Mouse (Mus musculus) kidney, embryonic 16.5 days (tissue): ENCODE data around the gene Rab33b. TPM values are rescaled to one million over a fixed set of nuclear protein-coding genes. Genes with fewer than 3 reads are reported as not detected.

Experiments used
- ATAC-seq: fragments of 200-750 bp; cut with Nextera tagmentation; 2 replicates; pipeline ENCODE4 v1.8.0; 2017; ENCODE audit warnings: moderate TSS enrichment; ENCODE audit not compliant: low FRiP score, low TSS enrichment
- H3K27ac ChIP-seq: fragments of 300-500 bp; sonication (generic); 2 replicates; pipeline ENCODE4 v1.5.1; 2014; ENCODE audit warnings: low read length
- H3K27me3 ChIP-seq: fragments of 300-500 bp; sonication (generic); 2 replicates; pipeline ENCODE4 v1.6.1; 2014; ENCODE audit warnings: low read length, control low read depth, mixed read lengths; ENCODE audit not compliant: insufficient read depth
- H3K36me3 ChIP-seq: fragments of 300-500 bp; sonication (generic); 2 replicates; pipeline ENCODE4 v1.6.1; 2014; ENCODE audit warnings: low read length, control low read depth, mixed read lengths; ENCODE audit not compliant: insufficient read depth
- H3K4me1 ChIP-seq: fragments of 300-500 bp; sonication (generic); 2 replicates; pipeline ENCODE4 v1.6.1; 2014; ENCODE audit warnings: low read length, control low read depth, mixed read lengths; ENCODE audit not compliant: insufficient read depth
- H3K4me2 ChIP-seq: fragments of 300-500 bp; sonication (generic); replicated peaks from 2 replicates; pipeline ENCODE4 v1.6.1; 2014; ENCODE audit warnings: low read depth, low read length
- H3K4me3 ChIP-seq: fragments of 300-500 bp; sonication (generic); 2 replicates; pipeline ENCODE4 v1.5.1; 2014; ENCODE audit warnings: mild to moderate bottlenecking, low read length
- H3K9ac ChIP-seq: fragments of 300-500 bp; sonication (generic); replicated peaks from 2 replicates; pipeline ENCODE4 v1.6.1; 2014; ENCODE audit warnings: low read length
- H3K9me3 ChIP-seq: fragments of 300-500 bp; sonication (generic); 2 replicates; pipeline ENCODE4 v1.6.1; 2016; ENCODE audit warnings: low read length, control low read depth
- WGBS: fragments of 180-500 bp; shearing (Covaris S2); extraction: QIAGEN DNeasy Blood & Tissue Kit; methylation state at CpG from one replicate; pipeline ENCODE4 v1.1.7; 2014; 5-methylcytosine and 5-hydroxymethylcytosine counted together
- polyA plus RNA-seq: library from polyadenylated mRNA; unstranded; fragments of >200 nt; fragmentation: Nextera tagmentation; extraction: Ambion mirVana; gene quantifications from 2 replicates; pipeline ENCODE4 v1.2.1, GENCODE M21; 2015

The Rab33b gene
- polyA plus RNA-seq, 1 experiment from 2014 or later, result 23.2 TPM

- H3K36me3 ChIP-seq, result no peaks in the 10 kb centered on the region
- H3K9ac ChIP-seq, result peak overlapping the region; percentile 90; the same call in 1 of the 2 replicates
- H3K27me3 ChIP-seq, result no peaks in the 10 kb centered on the region
- 43% methylated on average over 4 of the region's 4 CpGs for WGBS
- no peak for ATAC-seq
- H3K4me3 ChIP-seq, result peak overlapping the region; percentile 76
- no peaks in the 10 kb centered on the region for H3K9me3 ChIP-seq
- peaks cover 18% of the 10 kb centered on the region for H3K4me1 ChIP-seq
- no peak overlapping the region for H3K27ac ChIP-seq
- peak overlapping the region; percentile 96 for H3K4me2 ChIP-seq
Observed at GRCm38 (mm10) chr3:51485347-51485746, 1.6 kb downstream of the Rab33b start.

GRCm38 (mm10) chr3:51486491-51487195 is 2.9 kb downstream of the Rab33b start:
- no peak for ATAC-seq
- WGBS, result 88% methylated on average over 4 of the region's 4 CpGs
- Histone ChIP-seq H3K4me2 (no peak overlapping the region), H3K9me3 (no peaks in the 10 kb centered on the region), H3K4me1 (peaks cover 18% of the 10 kb centered on the region), H3K9ac (no peak overlapping the region), H3K27me3 (no peaks in the 10 kb centered on the region), H3K36me3 (no peaks in the 10 kb centered on the region), H3K4me3 (no peak overlapping the region), H3K27ac (no peak overlapping the region)

- no peak overlapping the region for H3K4me2 ChIP-seq
- H3K4me1 ChIP-seq, result peaks cover 6% of the 10 kb centered on the region
- WGBS, result 88% methylated on average over 7 of the region's 7 CpGs
- no peak overlapping the region for H3K27ac ChIP-seq
- H3K4me3 ChIP-seq, result no peak overlapping the region
- ATAC-seq, result no peak
- no peaks in the 10 kb centered on the region for H3K9me3 ChIP-seq
- no peaks in the 10 kb centered on the region for H3K27me3 ChIP-seq
- peaks cover 17% of the 10 kb centered on the region for H3K36me3 ChIP-seq
- H3K9ac ChIP-seq, result no peak overlapping the region
Observed at GRCm38 (mm10) chr3:51490088-51490753, 6.5 kb downstream of the Rab33b start.

GRCm38 (mm10) chr3:51493272-51493838 is 9.6 kb downstream of the Rab33b start:
- no peak for ATAC-seq
- no peak overlapping the region for H3K27ac ChIP-seq
- no peaks in the 10 kb centered on the region for H3K4me1 ChIP-seq
- no peak overlapping the region for H3K4me3 ChIP-seq
- H3K27me3 ChIP-seq, result no peaks in the 10 kb centered on the region
- H3K9ac ChIP-seq, result no peak overlapping the region
- 87% methylated on average over 13 of the region's 13 CpGs for WGBS
- no peak overlapping the region for H3K4me2 ChIP-seq
- peaks cover 22% of the 10 kb centered on the region for H3K36me3 ChIP-seq
- H3K9me3 ChIP-seq, result no peaks in the 10 kb centered on the region

GRCm38 (mm10) chr3:51494466-51494865 is 10.7 kb downstream of the Rab33b start:
- WGBS, result 77% methylated on average over 2 of the region's 2 CpGs

GRCm38 (mm10) chr3:51495646-51496045 is 11.9 kb downstream of the Rab33b start:
- Histone ChIP-seq H3K9me3 (no peaks in the 10 kb centered on the region), H3K9ac (no peak overlapping the region), H3K36me3 (peaks cover 22% of the 10 kb centered on the region), H3K4me1 (no peaks in the 10 kb centered on the region), H3K4me2 (no peak overlapping the region), H3K4me3 (no peak overlapping the region), H3K27ac (no peak overlapping the region), H3K27me3 (no peaks in the 10 kb centered on the region)
- ATAC-seq, result no peak
- 89% methylated on average over 9 of the region's 9 CpGs for WGBS

More at GRCm38 (mm10) chr3:51494466-51494865, 10.7 kb downstream of the Rab33b start:
- Histone ChIP-seq H3K9ac (no peak overlapping the region), H3K4me3 (no peak overlapping the region), H3K27me3 (no peaks in the 10 kb centered on the region), H3K36me3 (peaks cover 22% of the 10 kb centered on the region), H3K9me3 (no peaks in the 10 kb centered on the region), H3K4me2 (no peak overlapping the region), H3K4me1 (no peaks in the 10 kb centered on the region), H3K27ac (no peak overlapping the region)
- ATAC-seq, result no peak

GRCm38 (mm10) chr3:51497978-51498377 is 14.3 kb downstream of the Rab33b start:
- no peak for ATAC-seq
- H3K9me3 ChIP-seq, result no peaks in the 10 kb centered on the region
- no peaks in the 10 kb centered on the region for H3K27me3 ChIP-seq
- H3K9ac ChIP-seq, result no peak overlapping the region
- 90% methylated on average over 1 of the region's 1 CpGs for WGBS
- no peak overlapping the region for H3K4me3 ChIP-seq
- no peak overlapping the region for H3K27ac ChIP-seq
- H3K4me2 ChIP-seq, result no peak overlapping the region
- no peaks in the 10 kb centered on the region for H3K4me1 ChIP-seq
- peaks cover 19% of the 10 kb centered on the region for H3K36me3 ChIP-seq

- no peak for ATAC-seq
- Histone ChIP-seq H3K9ac (no peak overlapping the region), H3K4me1 (no peaks in the 10 kb centered on the region), H3K4me2 (no peak overlapping the region), H3K27ac (no peak overlapping the region), H3K27me3 (no peaks in the 10 kb centered on the region), H3K9me3 (no peaks in the 10 kb centered on the region), H3K36me3 (peaks cover 14% of the 10 kb centered on the region), H3K4me3 (no peak overlapping the region)
- WGBS, result 85% methylated on average over 5 of the region's 5 CpGs
Observed at GRCm38 (mm10) chr3:51498659-51499058, 14.9 kb downstream of the Rab33b start.

GRCm38 (mm10) chr3:51499876-51500275 is 16.2 kb downstream of the Rab33b start:
- no peak overlapping the region for H3K9ac ChIP-seq
- ATAC-seq, result no peak
- H3K4me2 ChIP-seq, result no peak overlapping the region
- H3K27ac ChIP-seq, result no peak overlapping the region
- H3K36me3 ChIP-seq, result 0 out of 2 replicates have a peak, but pooled peaks cover 8% of the 10 kb centered on the region
- WGBS, result 86% methylated on average over 4 of the region's 4 CpGs
- H3K27me3 ChIP-seq, result no peaks in the 10 kb centered on the region
- H3K9me3 ChIP-seq, result no peaks in the 10 kb centered on the region
- no peaks in the 10 kb centered on the region for H3K4me1 ChIP-seq
- H3K4me3 ChIP-seq, result no peak overlapping the region
